ENCODE assay signal across 8 mouse cellular contexts in genomic region chr7:16892352-16892730, GRCm38 (mm10). TPM values are rescaled to one million over a fixed set of nuclear protein-coding genes. Genes with fewer than 3 reads are reported as not detected.
DNase-seq lines count a peak whose midpoint lies in the region; ATAC-seq and TF ChIP-seq lines count a peak whose summit lies in the region.

No protein-coding gene starts in this region.

- DNase-seq in heart, adult 18-20 months = no peak
- no peak for DNase-seq in thymus, adult 2 months
- DNase-seq in spleen, postnatal 10 days (ENCODE audit: low spot score in 2 of 2) = no peak
- DNase-seq in gastrocnemius, postnatal 10 days = no peak

- no peak for TF ChIP-seq POLR2A in thymus, adult 2 months (IDR thresholded peaks at IDR 0.05; ENCODE audit: control insufficient read depth, extremely low read depth, insufficient read depth, low read length, poor library complexity)

- peaks cover 25% of the 10 kb centered on the region for H3K36me3 ChIP-seq in heart, embryonic 13.5 days
- H3K36me3 ChIP-seq in E14TG2a.4 (ENCODE audit: insufficient read depth, low read length) = peaks cover 7% of the 10 kb centered on the region
- H3K36me3 ChIP-seq in forebrain, embryonic 15.5 days = no peaks in the 10 kb centered on the region
- H3K36me3 ChIP-seq in liver, embryonic 16.5 days (ENCODE audit: control insufficient read depth, insufficient read depth) = no peaks in the 10 kb centered on the region
- H3K36me3 ChIP-seq in thymus, adult 2 months (ENCODE audit: control insufficient read depth, insufficient read depth, low read length) = no peaks in the 10 kb centered on the region

- 0 out of 2 replicates have a peak, but pooled peaks have one; percentile 0 for TF ChIP-seq CTCF in E14TG2a.4 (conservative IDR thresholded peaks at IDR 0.05; ENCODE audit: low read length)
- no peak for TF ChIP-seq CTCF in thymus, adult 2 months (IDR thresholded peaks at IDR 0.05; ENCODE audit: borderline replicate concordance, control insufficient read depth, extremely low read depth, insufficient read depth, low read length, poor library complexity)

- H3K9me3 ChIP-seq in heart, embryonic 13.5 days = no peaks in the 10 kb centered on the region
- no peaks in the 10 kb centered on the region for H3K9me3 ChIP-seq in E14TG2a.4 (ENCODE audit: low read length)
- no peaks in the 10 kb centered on the region for H3K9me3 ChIP-seq in forebrain, embryonic 15.5 days
- no peaks in the 10 kb centered on the region for H3K9me3 ChIP-seq in liver, embryonic 16.5 days (replicated peaks; ENCODE audit: control insufficient read depth, low read length)

- H3K27me3 ChIP-seq in heart, embryonic 13.5 days (replicated peaks) = peaks cover 40% of the 10 kb centered on the region
- peaks cover 34% of the 10 kb centered on the region for H3K27me3 ChIP-seq in E14TG2a.4 (ENCODE audit: insufficient read depth, low read length)
- peaks cover 12% of the 10 kb centered on the region; the same call in 1 of the 2 replicates for H3K27me3 ChIP-seq in forebrain, embryonic 15.5 days
- peaks cover 55% of the 10 kb centered on the region for H3K27me3 ChIP-seq in liver, embryonic 16.5 days (ENCODE audit: control insufficient read depth, insufficient read depth, low read depth, low read length)
- H3K27me3 ChIP-seq in thymus, adult 2 months (ENCODE audit: control insufficient read depth, insufficient read depth, low read length) = no peaks in the 10 kb centered on the region

- H3K9ac ChIP-seq in heart, embryonic 13.5 days = peak overlapping the region; percentile 69
- no peak overlapping the region for H3K9ac ChIP-seq in forebrain, embryonic 15.5 days (replicated peaks)
- no peak overlapping the region for H3K9ac ChIP-seq in liver, embryonic 16.5 days (ENCODE audit: low read depth, low read length)

- WGBS in heart, embryonic 13.5 days = 38% methylated on average over 9 of the region's 9 CpGs
- WGBS in forebrain, embryonic 15.5 days = 47% methylated on average over 9 of the region's 9 CpGs
- WGBS in liver, embryonic 16.5 days (ENCODE audit: insufficient replicate concordance) = 34% methylated on average over 9 of the region's 9 CpGs
- 53% methylated on average over 9 of the region's 9 CpGs for WGBS in thymus, adult 2 months

- peaks cover 55% of the 10 kb centered on the region for H3K4me1 ChIP-seq in heart, embryonic 13.5 days
- H3K4me1 ChIP-seq in E14TG2a.4 (replicated peaks; ENCODE audit: low read depth, low read length) = peaks cover 71% of the 10 kb centered on the region
- H3K4me1 ChIP-seq in forebrain, embryonic 15.5 days = peaks cover 32% of the 10 kb centered on the region
- peaks cover 9% of the 10 kb centered on the region for H3K4me1 ChIP-seq in liver, embryonic 16.5 days (ENCODE audit: control insufficient read depth, low read depth, low read length)
- H3K4me1 ChIP-seq in thymus, adult 2 months (replicated peaks; ENCODE audit: control insufficient read depth, insufficient read depth, low read length) = peaks cover 14% of the 10 kb centered on the region

- no peak for ATAC-seq in heart, embryonic 13.5 days (ENCODE audit: extremely low read depth, insufficient number of reproducible peaks, low FRiP score, low TSS enrichment)
- no peak; the same call in 1 of the 2 replicates for ATAC-seq in forebrain, embryonic 15.5 days (replicated peaks)
- peak; percentile 1; the same call in 1 of the 2 replicates for ATAC-seq in liver, embryonic 16.5 days (ENCODE audit: low read depth)

- peak overlapping the region; percentile 43 for H3K4me3 ChIP-seq in heart, embryonic 13.5 days
- no peak overlapping the region for H3K4me3 ChIP-seq in E14TG2a.4 (replicated peaks; ENCODE audit: low read length)
- peak overlapping the region; percentile 36; the same call in 1 of the 2 replicates for H3K4me3 ChIP-seq in forebrain, embryonic 15.5 days
- H3K4me3 ChIP-seq in liver, embryonic 16.5 days (ENCODE audit: low read depth, low read length) = no peak overlapping the region
- no peak overlapping the region for H3K4me3 ChIP-seq in thymus, adult 2 months (ENCODE audit: control insufficient read depth, insufficient read depth, low read length)

- H3K4me2 ChIP-seq in heart, embryonic 13.5 days = peak overlapping the region; percentile 72
- peak overlapping the region; percentile 57; the same call in 1 of the 2 replicates for H3K4me2 ChIP-seq in forebrain, embryonic 15.5 days (replicated peaks)
- H3K4me2 ChIP-seq in liver, embryonic 16.5 days (ENCODE audit: low read depth, low read length) = peak overlapping the region; percentile 80; the same call in 1 of the 2 replicates

- no peak overlapping the region for H3K27ac ChIP-seq in heart, embryonic 13.5 days (replicated peaks)
- no peak overlapping the region for H3K27ac ChIP-seq in forebrain, embryonic 15.5 days (replicated peaks)
- no peak overlapping the region for H3K27ac ChIP-seq in liver, embryonic 16.5 days (ENCODE audit: low read length)
- no peak overlapping the region for H3K27ac ChIP-seq in thymus, adult 2 months (ENCODE audit: control insufficient read depth, insufficient read depth, low read length)

RNA-seq across cellular contexts. Expression of gene Gng8, which starts 0.8 kb away (rescaled TPM):
- 4.5 and 4.9 TPM in 2 replicates for polyA plus RNA-seq in heart, embryonic 13.5 days (2015; fragmentation: Nextera tagmentation; extraction: Ambion mirVana)
- total RNA-seq in heart, adult 18-20 months (2021) = under 1 TPM in 1 of 2 experiments, not detected in 1; 0.47 TPM
- polyA plus RNA-seq in forebrain, embryonic 15.5 days (2015; fragmentation: Nextera tagmentation; extraction: Ambion mirVana) = 4.4 TPM in 2 replicates
- 0.17 TPM in 1 of 2 replicates, not detected in the other for polyA plus RNA-seq in liver, embryonic 16.5 days (2015; fragmentation: Nextera tagmentation; extraction: Ambion mirVana)
- 0.62 and 1.7 TPM in 2 replicates for polyA plus RNA-seq in thymus, adult 2 months (2012; rRNA removed)
- 1 to 10 TPM; 1.3 to 2.7 TPM for total RNA-seq in gastrocnemius, postnatal 10 days (2021)

RNA-seq across cellular contexts. Expression of gene Ptgir, which starts 13.9 kb away (rescaled TPM):
- 0.32 and 0.59 TPM in 2 replicates for polyA plus RNA-seq in heart, embryonic 13.5 days (2015; fragmentation: Nextera tagmentation; extraction: Ambion mirVana)
- 1 to 10 TPM; 1.5 TPM for total RNA-seq in heart, adult 18-20 months (2021)
- polyA plus RNA-seq in forebrain, embryonic 15.5 days (2015; fragmentation: Nextera tagmentation; extraction: Ambion mirVana) = 0.13 and 0.29 TPM in 2 replicates
- polyA plus RNA-seq in liver, embryonic 16.5 days (2015; fragmentation: Nextera tagmentation; extraction: Ambion mirVana) = 1.2 and 1.3 TPM in 2 replicates
- polyA plus RNA-seq in thymus, adult 2 months (2012; rRNA removed) = 11.3 and 11.4 TPM in 2 replicates
- total RNA-seq in gastrocnemius, postnatal 10 days (2021) = 1 to 10 TPM; 1.8 to 2.9 TPM

RNA-seq across cellular contexts. Expression of gene Dact3, which starts 17.2 kb away (rescaled TPM):
- polyA plus RNA-seq in heart, embryonic 13.5 days (2015; fragmentation: Nextera tagmentation; extraction: Ambion mirVana) = 4.6 and 4.7 TPM in 2 replicates
- 1 to 10 TPM; 8.7 to 9.4 TPM for total RNA-seq in heart, adult 18-20 months (2021)
- polyA plus RNA-seq in forebrain, embryonic 15.5 days (2015; fragmentation: Nextera tagmentation; extraction: Ambion mirVana) = 3.3 and 3.4 TPM in 2 replicates
- 0.05 and 0.12 TPM in 2 replicates for polyA plus RNA-seq in liver, embryonic 16.5 days (2015; fragmentation: Nextera tagmentation; extraction: Ambion mirVana)
- polyA plus RNA-seq in thymus, adult 2 months (2012; rRNA removed) = 3.8 and 4.4 TPM in 2 replicates
- total RNA-seq in gastrocnemius, postnatal 10 days (2021) = 10 to 100 TPM in 1 of 2 experiments, 1 to 10 TPM in 1; 9.5 to 10.9 TPM

RNA-seq across cellular contexts. Expression of gene Calm3, which starts 31.6 kb away (rescaled TPM):
- 85.5 and 101 TPM in 2 replicates for polyA plus RNA-seq in heart, embryonic 13.5 days (2015; fragmentation: Nextera tagmentation; extraction: Ambion mirVana)
- 100 to 1,000 TPM; 166 to 200 TPM for total RNA-seq in heart, adult 18-20 months (2021)
- polyA plus RNA-seq in forebrain, embryonic 15.5 days (2015; fragmentation: Nextera tagmentation; extraction: Ambion mirVana) = 291 and 305 TPM in 2 replicates
- polyA plus RNA-seq in liver, embryonic 16.5 days (2015; fragmentation: Nextera tagmentation; extraction: Ambion mirVana) = 81.6 and 86.6 TPM in 2 replicates
- polyA plus RNA-seq in thymus, adult 2 months (2012; rRNA removed) = 398 and 475 TPM in 2 replicates
- total RNA-seq in gastrocnemius, postnatal 10 days (2021) = 100 to 1,000 TPM; 255 to 271 TPM

RNA-seq across cellular contexts. Expression of gene Prkd2, which starts 49.6 kb away (rescaled TPM):
- 9.6 and 11.1 TPM in 2 replicates for polyA plus RNA-seq in heart, embryonic 13.5 days (2015; fragmentation: Nextera tagmentation; extraction: Ambion mirVana)
- 10 to 100 TPM; 19.7 to 22.2 TPM for total RNA-seq in heart, adult 18-20 months (2021)
- 7.0 and 8.0 TPM in 2 replicates for polyA plus RNA-seq in forebrain, embryonic 15.5 days (2015; fragmentation: Nextera tagmentation; extraction: Ambion mirVana)
- polyA plus RNA-seq in liver, embryonic 16.5 days (2015; fragmentation: Nextera tagmentation; extraction: Ambion mirVana) = 2.8 and 3.6 TPM in 2 replicates
- polyA plus RNA-seq in thymus, adult 2 months (2012; rRNA removed) = 363 and 406 TPM in 2 replicates
- total RNA-seq in gastrocnemius, postnatal 10 days (2021) = 10 to 100 TPM in 1 of 2 experiments, 1 to 10 TPM in 1; 9.8 to 14.0 TPM

Comparison
In these comparisons a context has a peak if more than half of its experiments do, and no peak if none do; other contexts are left out.
1. H3K4me3 ChIP-seq: peak in heart, embryonic 13.5 days (single experiment) and forebrain, embryonic 15.5 days (single experiment); none in E14TG2a.4 (single experiment), liver, embryonic 16.5 days (single experiment) and thymus, adult 2 months (single experiment).
2. Peak in every context shown above with its lines, with median percentiles within 50 percentile points of each other: H3K4me2 ChIP-seq.